In the genomic region with DNA sequence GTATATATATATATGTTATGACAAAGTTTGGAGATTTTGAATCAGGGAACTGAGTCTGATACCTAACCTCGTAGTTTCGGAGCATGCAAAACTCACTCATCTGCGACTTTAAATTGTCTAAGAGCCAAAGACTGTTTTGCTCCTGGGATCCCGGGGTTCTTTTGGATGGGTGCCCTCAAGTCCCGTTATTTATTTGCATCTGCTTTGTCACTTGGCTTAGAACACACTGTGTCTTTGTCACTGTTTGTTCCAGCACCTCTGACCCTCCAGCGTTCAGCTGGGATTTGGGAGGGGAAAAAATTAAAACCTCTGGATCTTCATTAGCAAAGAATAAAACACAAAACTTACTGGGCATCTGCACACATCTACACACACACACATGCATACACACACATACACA, we compare ENCODE assay signal across 19 mouse cellular contexts. TPM values are rescaled to one million over a fixed set of nuclear protein-coding genes. Genes with fewer than 3 reads are reported as not detected.
A peak's percentile ranks its signal among the peaks of the same experiment; 100 is the strongest.
DNase-seq lines count a peak whose midpoint lies in the region; ATAC-seq and TF ChIP-seq lines count a peak whose summit lies in the region.
"Had no signal": no experiment of that assay in that cellular context is flagged by ENCODE, and none has a peak within 500 bp of the region (broad histone marks: within the 10 kb centered on the region; RNA-seq: fewer than 3 reads in every experiment).

No protein-coding gene starts in this region.

- H3K4me2 ChIP-seq in lung, embryonic 16.5 days (ENCODE audit: low read depth, low read length), result no peak overlapping the region
- H3K4me2 ChIP-seq: embryonic facial prominence, embryonic 12.5 days; limb, embryonic 13.5 days had no signal

- intact Hi-C loops in heart, postnatal 14 days (cut with DNase I), result no loop called here

- no peak overlapping the region for H3K27ac ChIP-seq in lung, embryonic 16.5 days (ENCODE audit: low read length)
- H3K27ac ChIP-seq: embryonic facial prominence, embryonic 12.5 days; heart, adult 2 months; layer of hippocampus, adult 2 months; left cerebral cortex, adult 2 months; limb, embryonic 13.5 days; midbrain, embryonic 10.5 days had no signal

- no peaks in the 10 kb centered on the region for H3K27me3 ChIP-seq in lung, embryonic 16.5 days (ENCODE audit: control insufficient read depth, insufficient read depth, low read depth, low read length)
- H3K27me3 ChIP-seq: embryonic facial prominence, embryonic 12.5 days; limb, embryonic 13.5 days had no signal

- no peak overlapping the region for H3K9ac ChIP-seq in lung, embryonic 16.5 days (ENCODE audit: low read length)
- H3K9ac ChIP-seq: embryonic facial prominence, embryonic 12.5 days; forebrain, postnatal 0 days; limb, embryonic 13.5 days had no signal

- H3K36me3 ChIP-seq in lung, embryonic 16.5 days (ENCODE audit: control insufficient read depth, insufficient read depth, low read length), result no peaks in the 10 kb centered on the region
- H3K36me3 ChIP-seq: embryonic facial prominence, embryonic 12.5 days; limb, embryonic 13.5 days; midbrain, embryonic 10.5 days had no signal

- H3K9me3 ChIP-seq in lung, embryonic 16.5 days (ENCODE audit: control insufficient read depth, low read length), result no peaks in the 10 kb centered on the region
- H3K9me3 ChIP-seq: embryonic facial prominence, embryonic 12.5 days; limb, embryonic 13.5 days; midbrain, embryonic 10.5 days had no signal

- H3K4me1 ChIP-seq in lung, embryonic 16.5 days (replicated peaks; ENCODE audit: control insufficient read depth, insufficient read depth, low read length), result no peaks in the 10 kb centered on the region
- no peaks in the 10 kb centered on the region for H3K4me1 ChIP-seq in lung, adult 2 months (ENCODE audit: control insufficient read depth, insufficient read depth, low read length)
- H3K4me1 ChIP-seq: embryonic facial prominence, embryonic 12.5 days; limb, embryonic 13.5 days; midbrain, embryonic 10.5 days had no signal

- peak; percentile 29 for DNase-seq in adrenal gland, postnatal 10 days
- no peak for DNase-seq in adrenal gland, postnatal 4 days (ENCODE audit: low spot score in 2 of 2)
- DNase-seq in heart, postnatal 14 days, result peak; percentile 19 to 27
- no peak for DNase-seq in heart, postnatal 4 days
- no peak for DNase-seq in lung, adult 2 months
- peak; percentile 49 for DNase-seq in testis, postnatal 10 days (ENCODE audit: low spot score)
- no peak for DNase-seq in layer of hippocampus, postnatal 36 days
- DNase-seq: cerebellum, adult 11-12 months; forebrain, postnatal 0 days; right cerebral cortex, postnatal 4 days had no signal

- no peak for TF ChIP-seq POLR2A in lung, adult 2 months (IDR thresholded peaks at IDR 0.05; ENCODE audit: borderline replicate concordance, extremely low read depth, low read depth, low read length)

- TF ChIP-seq CTCF in lung, adult 2 months (IDR thresholded peaks at IDR 0.05; ENCODE audit: insufficient read depth, low read length), result no peak

- 47% methylated on average over 6 of the region's 6 CpGs for WGBS in lung, embryonic 16.5 days
- 54% methylated on average over 6 of the region's 6 CpGs for WGBS in lung, adult 2 months

- ATAC-seq in lung, embryonic 16.5 days (ENCODE audit: low read depth), result peak; percentile 61; the same call in 1 of the 2 replicates
- ATAC-seq: activated CD4-positive, CD25-positive, alpha-beta regulatory T cell, adult 4 months; forebrain, postnatal 0 days; inflammation-experienced regulatory T-cells, adult 6 months had no signal

- no peak overlapping the region for H3K4me3 ChIP-seq in lung, embryonic 16.5 days (ENCODE audit: low read length)
- H3K4me3 ChIP-seq in lung, adult 2 months (replicated peaks; ENCODE audit: extremely low read depth, low read depth, low read length), result no peak overlapping the region
- H3K4me3 ChIP-seq: embryonic facial prominence, embryonic 12.5 days; heart, adult 2 months; layer of hippocampus, adult 2 months; left cerebral cortex, adult 2 months; limb, embryonic 13.5 days; midbrain, embryonic 10.5 days had no signal

RNA-seq across cellular contexts. Expression of a gene that starts 42.5 kb away (rescaled TPM):
- under 1 TPM; 0.09 to 0.15 TPM for total RNA-seq in adrenal gland, postnatal 10 days (2021)
- total RNA-seq in adrenal gland, postnatal 4 days (2021), result under 1 TPM; 0.06 to 0.08 TPM
- under 1 TPM; 0.07 TPM for total RNA-seq in heart, postnatal 14 days (2021)
- total RNA-seq in heart, postnatal 4 days (2021), result under 1 TPM; 0.05 to 0.11 TPM
- 0.06 and 0.21 TPM in 2 replicates for polyA plus RNA-seq in lung, embryonic 16.5 days (2015; fragmentation: Nextera tagmentation; extraction: Ambion mirVana)
- 0.03 and 0.06 TPM in 2 replicates for polyA plus RNA-seq in lung, adult 2 months (2012; rRNA removed)
- under 1 TPM; 0.27 to 0.30 TPM for total RNA-seq in layer of hippocampus, postnatal 36 days (2021)
- polyA plus RNA-seq: activated CD4-positive, CD25-positive, alpha-beta regulatory T cell, adult 4 months; inflammation-experienced regulatory T-cells, adult 6 months; midbrain, embryonic 10.5 days had no signal

Comparison
In these comparisons a context has a peak if more than half of its experiments do, and no peak if none do; other contexts are left out.
1. DNase-seq: peak in adrenal gland, postnatal 10 days (single experiment), heart, postnatal 14 days (2 of 2) and testis, postnatal 10 days (single experiment); none in adrenal gland, postnatal 4 days (0 of 2), heart, postnatal 4 days (single experiment), lung, adult 2 months (single experiment) and layer of hippocampus, postnatal 36 days (0 of 2).